Mouse (Mus musculus) heart, embryonic 15.5 days (tissue): ENCODE results near the gene Enho. TPM values are rescaled to one million over a fixed set of nuclear protein-coding genes. Genes with fewer than 3 reads are reported as not detected.

Experiments
- ATAC-seq: fragments of 200-750 bp; cut with Nextera tagmentation; replicated peaks from 2 replicates; pipeline ENCODE4 v1.8.0; 2017; ENCODE audit warnings: low read depth, moderate TSS enrichment; ENCODE audit not compliant: insufficient number of reproducible peaks, insufficient read depth, low FRiP score
- H3K27ac ChIP-seq: fragments of 300-500 bp; sonication (generic); 2 replicates; pipeline ENCODE4 v1.5.1; 2015; ENCODE audit warnings: mild to moderate bottlenecking, inconsistent platforms
- H3K27me3 ChIP-seq: fragments of 300-500 bp; sonication (generic); 2 replicates; pipeline ENCODE4 v1.6.1; 2015; ENCODE audit warnings: inconsistent platforms
- H3K36me3 ChIP-seq: fragments of 300-500 bp; sonication (generic); 2 replicates; pipeline ENCODE4 v1.6.1; 2015; ENCODE audit warnings: mild to moderate bottlenecking, inconsistent platforms
- H3K4me1 ChIP-seq: fragments of 300-500 bp; sonication (generic); replicated peaks from 2 replicates; pipeline ENCODE4 v1.6.1; 2015; ENCODE audit warnings: inconsistent platforms
- H3K4me2 ChIP-seq: fragments of 300-500 bp; sonication (generic); 2 replicates; pipeline ENCODE4 v1.6.1; 2015; ENCODE audit warnings: inconsistent platforms, mild to moderate bottlenecking, moderate library complexity
- H3K4me3 ChIP-seq: fragments of 300-500 bp; sonication (generic); 2 replicates; pipeline ENCODE4 v1.5.1; 2015; ENCODE audit warnings: mild to moderate bottlenecking, inconsistent platforms
- H3K9ac ChIP-seq: fragments of 300-500 bp; sonication (generic); 2 replicates; pipeline ENCODE4 v1.6.1; 2015; ENCODE audit warnings: mild to moderate bottlenecking, inconsistent platforms
- H3K9me3 ChIP-seq: fragments of 300-500 bp; sonication (generic); replicated peaks from 2 replicates; pipeline ENCODE4 v1.6.1; 2016; ENCODE audit warnings: inconsistent platforms
- WGBS: fragments of 180-500 bp; shearing (Covaris S2); methylation state at CpG from one replicate; pipeline ENCODE4 v1.1.7; 2015; ENCODE audit warnings: mixed read lengths; 5-methylcytosine and 5-hydroxymethylcytosine counted together
- polyA plus RNA-seq: library from polyadenylated mRNA; unstranded; fragments of >200 nt; fragmentation: Nextera tagmentation; extraction: Ambion mirVana; gene quantifications from 2 replicates; pipeline ENCODE4 v1.2.1, GENCODE M21; 2015

Gene Enho
- polyA plus RNA-seq, 1 experiment from 2014 or later: 3.3 TPM

DNA sequence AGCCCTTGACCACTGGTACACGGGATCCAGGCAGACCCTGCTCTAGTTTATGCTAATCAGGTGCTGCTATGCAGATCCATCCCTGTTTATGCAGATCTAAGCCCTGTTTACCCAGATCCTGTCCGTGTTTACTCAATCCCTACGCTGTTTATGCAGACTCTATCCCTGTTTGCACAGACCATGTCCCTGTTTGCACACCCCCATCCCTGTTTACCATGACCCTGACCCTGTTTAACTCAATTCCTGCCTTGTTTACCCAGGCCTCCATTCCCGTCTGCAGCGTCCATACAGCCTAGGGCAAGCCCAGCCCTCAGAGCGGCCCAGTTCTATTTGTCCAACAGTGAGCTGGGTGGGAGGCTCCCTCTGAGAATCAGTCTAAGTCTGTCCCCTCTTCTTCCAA is 9.9 kb downstream of the Enho start:
- Histone ChIP-seq H3K4me2 (no peak overlapping the region), H3K27ac (no peak overlapping the region), H3K9me3 (no peaks in the 10 kb centered on the region), H3K27me3 (peaks cover 3% of the 10 kb centered on the region; the same call in 1 of the 2 replicates), H3K4me3 (no peak overlapping the region), H3K9ac (no peak overlapping the region), H3K4me1 (peaks cover 37% of the 10 kb centered on the region), H3K36me3 (no peaks in the 10 kb centered on the region)
- 63% methylated on average over 6 of the region's 6 CpGs for WGBS
- ATAC-seq: no peak

GRCm38 (mm10) chr4:41628202-41628927 is 11.8 kb downstream of the Enho start:
- peaks cover 37% of the 10 kb centered on the region for H3K4me1 ChIP-seq
- H3K9me3 ChIP-seq: no peaks in the 10 kb centered on the region
- WGBS: 21% methylated on average over 8 of the region's 8 CpGs
- H3K36me3 ChIP-seq: no peaks in the 10 kb centered on the region
- no peak overlapping the region for H3K4me2 ChIP-seq
- H3K27ac ChIP-seq: no peak overlapping the region
- H3K4me3 ChIP-seq: no peak overlapping the region
- peaks cover 3% of the 10 kb centered on the region; the same call in 1 of the 2 replicates for H3K27me3 ChIP-seq
- no peak; the same call in 1 of the 2 replicates for ATAC-seq
- no peak overlapping the region for H3K9ac ChIP-seq

DNA sequence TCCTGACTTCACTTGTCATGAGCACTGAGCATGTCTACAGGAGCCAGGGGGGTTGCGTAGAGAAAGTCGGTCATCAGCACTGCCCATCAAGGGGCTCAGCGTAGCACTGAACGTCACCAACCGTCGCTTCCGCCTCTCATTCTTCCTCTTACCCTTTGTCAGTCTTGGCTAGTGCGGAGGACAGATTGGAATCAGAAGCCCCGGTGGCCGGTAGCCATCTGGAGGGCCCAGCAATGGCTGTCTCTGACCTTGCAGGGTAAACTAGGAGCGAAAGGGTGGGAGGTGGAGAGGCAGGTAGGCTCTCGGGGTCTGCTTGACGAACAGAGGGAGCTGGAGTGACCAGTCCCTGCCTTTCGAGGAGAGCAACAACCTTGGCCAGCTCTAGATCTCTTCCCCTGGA is 18.1 kb downstream of the Enho start:
- Histone ChIP-seq H3K9me3 (no peaks in the 10 kb centered on the region), H3K4me2 (no peak overlapping the region), H3K9ac (no peak overlapping the region), H3K4me3 (no peak overlapping the region), H3K4me1 (no peaks in the 10 kb centered on the region), H3K36me3 (no peaks in the 10 kb centered on the region), H3K27me3 (0 out of 2 replicates have a peak, but pooled peaks cover 7% of the 10 kb centered on the region), H3K27ac (no peak overlapping the region)
- WGBS: 87% methylated on average over 14 of the region's 14 CpGs
- no peak for ATAC-seq

GRCm38 (mm10) chr4:41618916-41619746 is 21.0 kb downstream of the Enho start:
- Histone ChIP-seq H3K9ac (no peak overlapping the region), H3K4me3 (no peak overlapping the region), H3K4me2 (no peak overlapping the region), H3K4me1 (no peaks in the 10 kb centered on the region), H3K27ac (no peak overlapping the region), H3K27me3 (0 out of 2 replicates have a peak, but pooled peaks cover 12% of the 10 kb centered on the region), H3K9me3 (no peaks in the 10 kb centered on the region), H3K36me3 (no peaks in the 10 kb centered on the region)
- 40% methylated on average over 12 of the region's 12 CpGs for WGBS
- no peak for ATAC-seq

DNA sequence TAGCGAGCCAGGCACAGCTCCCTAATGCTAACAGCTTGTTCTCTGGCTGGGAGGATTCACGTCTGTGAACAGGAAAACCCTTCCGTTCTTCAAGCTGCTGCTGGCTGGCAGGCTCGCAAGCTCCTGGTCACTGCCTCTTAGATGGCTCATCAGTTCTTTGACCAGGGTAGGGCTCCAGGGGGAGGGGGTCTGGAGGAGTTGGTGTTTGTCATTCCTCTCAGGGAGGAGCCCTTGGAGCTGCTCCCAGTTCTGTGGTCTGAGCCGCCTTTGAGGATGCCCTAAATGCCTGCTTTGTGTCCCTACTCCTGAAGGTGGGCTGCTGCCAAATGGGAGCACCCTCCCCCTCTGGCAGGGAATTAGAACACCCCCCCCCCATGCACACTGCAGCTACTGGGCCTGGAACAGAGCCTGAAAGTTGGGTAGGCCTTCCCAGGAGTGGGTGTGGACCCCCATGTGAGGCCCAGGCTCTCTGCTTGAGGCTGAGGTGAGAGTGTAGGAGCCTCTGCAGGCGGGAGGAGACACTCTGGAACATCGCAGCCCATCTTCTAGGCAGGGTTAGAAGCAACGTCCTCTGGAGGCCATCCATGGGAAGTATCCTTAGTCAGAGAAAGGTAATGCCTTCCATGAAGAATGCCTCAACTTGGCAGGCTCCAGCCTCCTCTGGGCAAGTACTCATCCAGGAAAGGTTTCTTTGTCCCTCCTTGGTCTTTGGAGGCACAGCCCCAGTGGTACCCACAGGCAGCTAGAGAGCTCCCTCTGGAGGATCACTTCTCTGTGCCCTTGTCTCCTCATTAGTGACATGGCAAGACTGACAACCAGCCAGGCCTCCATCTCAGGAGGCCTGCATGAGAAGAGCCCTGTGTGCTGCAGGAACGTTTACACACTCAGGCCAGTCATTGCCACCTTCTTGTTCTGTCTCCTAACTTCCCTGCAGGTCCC is 24.2 kb downstream of the Enho start:
- WGBS: 50% methylated on average over 9 of the region's 9 CpGs
- ATAC-seq: no peak
- Histone ChIP-seq H3K4me1 (no peaks in the 10 kb centered on the region), H3K9ac (no peak overlapping the region), H3K9me3 (no peaks in the 10 kb centered on the region), H3K36me3 (no peaks in the 10 kb centered on the region), H3K4me2 (no peak overlapping the region), H3K27me3 (0 out of 2 replicates have a peak, but pooled peaks cover 12% of the 10 kb centered on the region), H3K4me3 (no peak overlapping the region), H3K27ac (no peak overlapping the region)

- Histone ChIP-seq H3K27ac (no peak overlapping the region), H3K27me3 (peaks cover 12% of the 10 kb centered on the region; the same call in 1 of the 2 replicates), H3K9me3 (no peaks in the 10 kb centered on the region), H3K4me3 (no peak overlapping the region), H3K4me2 (no peak overlapping the region), H3K36me3 (no peaks in the 10 kb centered on the region), H3K9ac (no peak overlapping the region), H3K4me1 (no peaks in the 10 kb centered on the region)
- 9% methylated on average over 7 of the region's 7 CpGs for WGBS
- ATAC-seq: no peak
Measured at GRCm38 (mm10) chr4:41614156-41614555, 26.0 kb downstream of the Enho start.

DNA sequence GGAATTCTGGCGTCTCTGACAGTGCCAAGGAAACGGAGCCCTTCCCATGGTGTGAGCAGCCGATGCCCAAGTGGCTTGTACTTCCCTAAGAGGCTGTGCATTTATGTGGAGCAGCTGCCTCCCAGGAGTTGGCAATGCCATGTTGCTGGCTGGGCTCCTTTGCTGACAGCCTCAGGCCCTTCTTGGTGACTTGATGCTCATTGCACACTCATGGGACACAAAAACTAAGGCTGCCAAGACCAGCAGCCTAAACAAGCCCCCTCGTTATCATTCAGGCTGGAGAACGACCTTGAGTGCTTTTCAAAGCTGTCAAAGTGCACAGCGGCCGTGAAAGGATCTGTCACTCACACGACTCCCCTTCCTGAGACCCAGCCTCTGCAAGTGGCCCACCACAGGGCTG is 28.0 kb downstream of the Enho start:
- Histone ChIP-seq H3K9me3 (no peaks in the 10 kb centered on the region), H3K4me2 (no peak overlapping the region), H3K4me1 (no peaks in the 10 kb centered on the region), H3K27me3 (peaks cover 12% of the 10 kb centered on the region; the same call in 1 of the 2 replicates), H3K27ac (no peak overlapping the region), H3K9ac (no peak overlapping the region), H3K36me3 (no peaks in the 10 kb centered on the region), H3K4me3 (no peak overlapping the region)
- 40% methylated on average over 8 of the region's 8 CpGs for WGBS
- ATAC-seq: no peak

- Histone ChIP-seq H3K4me1 (no peaks in the 10 kb centered on the region), H3K4me3 (no peak overlapping the region), H3K36me3 (no peaks in the 10 kb centered on the region), H3K27me3 (peaks cover 14% of the 10 kb centered on the region), H3K4me2 (no peak overlapping the region), H3K9me3 (no peaks in the 10 kb centered on the region), H3K9ac (no peak overlapping the region), H3K27ac (no peak overlapping the region)
- ATAC-seq: no peak
- WGBS: 38% methylated on average over 6 of the region's 6 CpGs
Measured at GRCm38 (mm10) chr4:41610594-41610980, 29.5 kb downstream of the Enho start.

DNA sequence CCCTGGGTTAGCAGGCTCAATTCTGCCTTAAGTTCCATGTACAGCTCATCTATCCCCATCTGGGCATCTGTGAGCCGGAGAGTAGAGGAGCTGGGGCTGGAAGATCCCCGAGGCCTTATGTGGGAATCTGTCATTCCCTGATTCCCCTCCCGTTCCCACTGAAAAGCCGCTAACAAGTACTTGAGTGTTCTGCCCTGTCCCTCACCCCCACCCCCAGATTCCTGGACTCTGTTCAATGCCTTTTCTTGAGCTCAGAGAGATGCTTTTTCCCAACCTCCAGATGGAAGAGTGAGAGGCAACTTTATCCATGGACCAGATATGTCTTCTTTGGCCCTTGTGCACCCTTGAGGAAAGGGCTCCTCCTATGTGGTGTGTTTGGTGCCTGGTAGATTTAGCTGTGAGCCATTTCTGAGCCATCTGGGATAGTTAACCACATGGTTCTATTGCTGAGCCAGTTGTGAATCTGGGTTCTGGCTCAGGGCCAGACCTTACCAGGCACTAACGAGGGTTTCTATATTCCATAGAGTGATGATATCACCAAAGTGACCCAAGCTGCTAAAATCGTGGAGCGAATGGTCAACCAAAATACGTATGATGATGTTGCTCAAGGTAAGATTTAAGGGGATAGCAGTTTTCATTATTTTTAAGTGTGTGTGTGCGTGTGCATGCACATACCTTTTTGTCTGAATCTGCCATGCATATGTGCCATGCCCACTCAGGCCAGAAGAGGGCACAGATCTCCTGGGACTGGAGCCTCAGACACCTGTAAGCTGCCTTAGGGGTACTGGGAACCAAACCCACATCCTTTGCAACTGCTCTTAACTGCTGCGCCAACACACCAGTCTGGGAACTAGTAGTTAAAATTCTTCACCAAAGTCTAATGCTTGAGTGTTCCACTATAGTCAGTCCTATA is 30.2 kb downstream of the Enho start:
- Histone ChIP-seq H3K4me3 (no peak overlapping the region), H3K4me2 (no peak overlapping the region), H3K27me3 (peaks cover 12% of the 10 kb centered on the region), H3K9me3 (no peaks in the 10 kb centered on the region), H3K36me3 (no peaks in the 10 kb centered on the region), H3K4me1 (no peaks in the 10 kb centered on the region), H3K27ac (no peak overlapping the region), H3K9ac (no peak overlapping the region)
- WGBS: 73% methylated on average over 10 of the region's 10 CpGs
- ATAC-seq: no peak

- WGBS: 28% methylated on average over 4 of the region's 4 CpGs
- Histone ChIP-seq H3K9ac (no peak overlapping the region), H3K36me3 (no peaks in the 10 kb centered on the region), H3K4me3 (no peak overlapping the region), H3K27ac (no peak overlapping the region), H3K4me2 (no peak overlapping the region), H3K9me3 (no peaks in the 10 kb centered on the region), H3K27me3 (peaks cover 28% of the 10 kb centered on the region), H3K4me1 (no peaks in the 10 kb centered on the region)
- no peak for ATAC-seq
Measured at GRCm38 (mm10) chr4:41606784-41607183, 33.3 kb downstream of the Enho start.
